10 mouse cellular contexts compared by ENCODE assay signal in the genomic region with DNA sequence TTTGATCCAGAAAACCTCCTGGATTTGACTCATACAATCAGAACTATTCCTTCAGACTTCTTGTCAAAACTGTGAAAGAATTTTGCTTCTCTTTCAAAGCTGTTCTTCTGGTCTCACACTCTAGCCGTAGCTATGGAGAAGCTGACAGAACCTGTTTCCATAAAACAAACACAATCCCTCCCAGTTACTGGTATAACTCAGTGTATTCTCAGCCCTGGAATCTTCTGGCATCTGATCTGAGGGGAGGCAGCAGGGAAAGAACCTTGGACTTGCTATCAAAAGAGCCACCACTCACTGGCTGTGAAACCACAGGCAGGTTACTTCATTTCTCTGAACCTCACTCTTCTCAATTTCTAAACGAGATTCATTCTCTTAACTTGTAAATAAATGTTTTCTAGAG. TPM values are rescaled to one million over a fixed set of nuclear protein-coding genes. Genes with fewer than 3 reads are reported as not detected.
DNase-seq lines count a peak whose midpoint lies in the region; ATAC-seq and TF ChIP-seq lines count a peak whose summit lies in the region.
"Had no signal": no experiment of that assay in that cellular context is flagged by ENCODE, and none has a peak within 500 bp of the region (broad histone marks: within the 10 kb centered on the region; RNA-seq: fewer than 3 reads in every experiment).

No protein-coding gene starts in this region.

- no peak for TF ChIP-seq POLR2A in liver, adult 2 months (IDR thresholded peaks at IDR 0.05; ENCODE audit: extremely low read depth, insufficient read depth, low read length)

- no peak overlapping the region for H3K4me2 ChIP-seq in forebrain, embryonic 12.5 days
- H3K4me2 ChIP-seq in forebrain, embryonic 14.5 days (ENCODE audit: low read length), result no peak overlapping the region; the same call in 1 of the 2 replicates
- peak overlapping the region; percentile 80 for H3K4me2 ChIP-seq in intestine, embryonic 14.5 days (ENCODE audit: low read length)
- H3K4me2 ChIP-seq in stomach, embryonic 14.5 days (replicated peaks; ENCODE audit: low read depth, low read length), result peak overlapping the region; percentile 81

- peaks cover 40% of the 10 kb centered on the region for H3K36me3 ChIP-seq in forebrain, embryonic 12.5 days (replicated peaks)
- H3K36me3 ChIP-seq in forebrain, embryonic 14.5 days (ENCODE audit: control insufficient read depth, insufficient read depth, low read length), result peaks cover 36% of the 10 kb centered on the region
- H3K36me3 ChIP-seq in liver, adult 2 months (ENCODE audit: control insufficient read depth, insufficient read depth, low read length), result peaks cover 14% of the 10 kb centered on the region
- H3K36me3 ChIP-seq in intestine, embryonic 14.5 days (ENCODE audit: control insufficient read depth, insufficient read depth, low read length), result peaks cover 45% of the 10 kb centered on the region
- peaks cover 28% of the 10 kb centered on the region for H3K36me3 ChIP-seq in stomach, embryonic 14.5 days (ENCODE audit: control insufficient read depth, insufficient read depth, low read length)

- TF ChIP-seq CTCF in liver, adult 2 months (IDR thresholded peaks at IDR 0.05; ENCODE audit: low read depth, low read length), result no peak

- H3K9ac ChIP-seq in forebrain, embryonic 12.5 days, result peak overlapping the region; percentile 1; the same call in 1 of the 2 replicates
- H3K9ac ChIP-seq in forebrain, embryonic 14.5 days (ENCODE audit: low read length), result no peak overlapping the region
- no peak overlapping the region for H3K9ac ChIP-seq in liver, adult 2 months (ENCODE audit: low read depth, low read length)
- H3K9ac ChIP-seq in intestine, embryonic 14.5 days (ENCODE audit: low read length), result peak overlapping the region; percentile 96; the same call in 1 of the 2 replicates
- 0 out of 2 replicates have a peak overlapping the region, but pooled peaks have one; percentile 1 for H3K9ac ChIP-seq in stomach, embryonic 14.5 days (replicated peaks; ENCODE audit: low read depth, low read length)

- H3K4me1 ChIP-seq in forebrain, embryonic 12.5 days, result peaks cover 42% of the 10 kb centered on the region
- H3K4me1 ChIP-seq in forebrain, embryonic 14.5 days (ENCODE audit: control insufficient read depth, insufficient read depth, low read length), result peaks cover 15% of the 10 kb centered on the region
- peaks cover 17% of the 10 kb centered on the region for H3K4me1 ChIP-seq in liver, adult 2 months (ENCODE audit: control insufficient read depth, insufficient read depth, low read length)
- H3K4me1 ChIP-seq in intestine, embryonic 14.5 days (replicated peaks; ENCODE audit: control insufficient read depth, insufficient read depth, low read length), result peaks cover 35% of the 10 kb centered on the region
- peaks cover 25% of the 10 kb centered on the region for H3K4me1 ChIP-seq in stomach, embryonic 14.5 days (ENCODE audit: control insufficient read depth, insufficient read depth, low read length)

- no peaks in the 10 kb centered on the region for H3K9me3 ChIP-seq in forebrain, embryonic 12.5 days
- no peaks in the 10 kb centered on the region for H3K9me3 ChIP-seq in forebrain, embryonic 14.5 days (replicated peaks; ENCODE audit: control insufficient read depth, low read length)
- H3K9me3 ChIP-seq in intestine, embryonic 14.5 days (ENCODE audit: control insufficient read depth, low read length), result no peaks in the 10 kb centered on the region
- H3K9me3 ChIP-seq in stomach, embryonic 14.5 days (ENCODE audit: control insufficient read depth, low read depth, low read length), result no peaks in the 10 kb centered on the region

- DNase-seq in forebrain, embryonic 14.5 days (ENCODE audit: low spot score), result no peak
- peak; percentile 64 for DNase-seq in liver, adult 2 months (ENCODE audit: extremely low read depth, low read depth, low spot score)
- no peak for DNase-seq in liver
- DNase-seq in intestine, embryonic 14.5 days (ENCODE audit: low spot score), result no peak
- no peak for DNase-seq in frontal cortex, adult 2 months (ENCODE audit: extremely low spot score in 1 of 2, low spot score in 1 of 2)
- no peak for DNase-seq in kidney, postnatal 14 days
- DNase-seq: cerebellum, postnatal 14 days; kidney, adult 2 months had no signal

- H3K79me2 ChIP-seq in liver, adult 2 months (ENCODE audit: control insufficient read depth, insufficient read depth, low read length), result peaks cover 14% of the 10 kb centered on the region; the same call in 1 of the 2 replicates

- H3K4me3 ChIP-seq in forebrain, embryonic 12.5 days (replicated peaks), result no peak overlapping the region
- H3K4me3 ChIP-seq in forebrain, embryonic 14.5 days (ENCODE audit: low read depth, low read length), result no peak overlapping the region
- H3K4me3 ChIP-seq in liver, adult 2 months (ENCODE audit: insufficient read depth, low read depth, low read length), result no peak overlapping the region
- H3K4me3 ChIP-seq in intestine, embryonic 14.5 days (ENCODE audit: low read depth, low read length), result 0 out of 2 replicates have a peak overlapping the region, but pooled peaks have one; percentile 91
- no peak overlapping the region for H3K4me3 ChIP-seq in stomach, embryonic 14.5 days (ENCODE audit: low read depth, low read length)

- ATAC-seq in forebrain, embryonic 12.5 days (ENCODE audit: low FRiP score), result no peak
- ATAC-seq in forebrain, embryonic 14.5 days, result no peak
- ATAC-seq in intestine, embryonic 14.5 days (replicated peaks; ENCODE audit: low FRiP score, low TSS enrichment, low read depth), result no peak
- no peak for ATAC-seq in stomach, embryonic 14.5 days (ENCODE audit: insufficient number of reproducible peaks, insufficient read depth, low FRiP score, low read depth)

- 54% methylated on average over 2 of the region's 2 CpGs for WGBS in forebrain, embryonic 12.5 days
- 64% methylated on average over 2 of the region's 2 CpGs for WGBS in forebrain, embryonic 14.5 days
- WGBS in liver, adult 2 months, result 19% methylated on average over 2 of the region's 2 CpGs
- 49% methylated on average over 2 of the region's 2 CpGs for WGBS in intestine, embryonic 14.5 days
- 52% methylated on average over 2 of the region's 2 CpGs for WGBS in stomach, embryonic 14.5 days

- no peak overlapping the region for H3K27ac ChIP-seq in forebrain, embryonic 12.5 days
- no peak overlapping the region for H3K27ac ChIP-seq in forebrain, embryonic 14.5 days (ENCODE audit: low read depth, low read length)
- no peak overlapping the region for H3K27ac ChIP-seq in liver, adult 2 months (replicated peaks; ENCODE audit: insufficient read depth, low read depth, low read length)
- H3K27ac ChIP-seq in intestine, embryonic 14.5 days (ENCODE audit: low read depth), result peak overlapping the region; percentile 94
- H3K27ac ChIP-seq in stomach, embryonic 14.5 days (ENCODE audit: low read length), result peak overlapping the region; percentile 95

- H3K27me3 ChIP-seq in forebrain, embryonic 12.5 days, result no peaks in the 10 kb centered on the region
- no peaks in the 10 kb centered on the region for H3K27me3 ChIP-seq in forebrain, embryonic 14.5 days (replicated peaks; ENCODE audit: control insufficient read depth, insufficient read depth, low read length)
- H3K27me3 ChIP-seq in liver, adult 2 months (ENCODE audit: control insufficient read depth, insufficient read depth, low read length), result no peaks in the 10 kb centered on the region
- H3K27me3 ChIP-seq in intestine, embryonic 14.5 days (replicated peaks; ENCODE audit: control insufficient read depth, insufficient read depth, low read length), result no peaks in the 10 kb centered on the region
- no peaks in the 10 kb centered on the region for H3K27me3 ChIP-seq in stomach, embryonic 14.5 days (ENCODE audit: control insufficient read depth, insufficient read depth, low read length)

RNA-seq across cellular contexts. Expression of a gene that starts 2.8 kb away (rescaled TPM):
- 21.4 and 28.7 TPM in 2 replicates for polyA plus RNA-seq in forebrain, embryonic 12.5 days (2016; fragmentation: Nextera tagmentation; extraction: Ambion mirVana)
- polyA plus RNA-seq in forebrain, embryonic 14.5 days (2014; fragmentation: Nextera tagmentation; extraction: Ambion mirVana), result 9.0 and 9.2 TPM in 2 replicates
- total RNA-seq in liver, adult 2 months (2014; rRNA removed), result 0.74 and 1.1 TPM in 2 replicates
- 1.5 and 1.7 TPM in 2 replicates for polyA plus RNA-seq in liver, adult 2 months (2012; rRNA removed)
- 45.1 and 49.2 TPM in 2 replicates for polyA plus RNA-seq in intestine, embryonic 14.5 days (2014; fragmentation: Nextera tagmentation; extraction: Ambion mirVana)
- polyA plus RNA-seq in stomach, embryonic 14.5 days (2014; fragmentation: Nextera tagmentation; extraction: Ambion mirVana), result 26.6 and 29.0 TPM in 2 replicates
- 4.4 and 4.9 TPM in 2 replicates for polyA plus RNA-seq in frontal cortex, adult 2 months (2012; rRNA removed)

RNA-seq across cellular contexts. Expression of a gene that starts 2.9 kb away (rescaled TPM):
- 6.5 and 7.6 TPM in 2 replicates for polyA plus RNA-seq in forebrain, embryonic 12.5 days (2016; fragmentation: Nextera tagmentation; extraction: Ambion mirVana)
- polyA plus RNA-seq in forebrain, embryonic 14.5 days (2014; fragmentation: Nextera tagmentation; extraction: Ambion mirVana), result 4.0 and 5.5 TPM in 2 replicates
- 6.9 and 10.1 TPM in 2 replicates for total RNA-seq in liver, adult 2 months (2014; rRNA removed)
- 8.4 and 14.2 TPM in 2 replicates for polyA plus RNA-seq in liver, adult 2 months (2012; rRNA removed)
- 14.1 and 15.1 TPM in 2 replicates for polyA plus RNA-seq in intestine, embryonic 14.5 days (2014; fragmentation: Nextera tagmentation; extraction: Ambion mirVana)
- polyA plus RNA-seq in stomach, embryonic 14.5 days (2014; fragmentation: Nextera tagmentation; extraction: Ambion mirVana), result 12.9 and 13.4 TPM in 2 replicates
- polyA plus RNA-seq in frontal cortex, adult 2 months (2012; rRNA removed), result 16.1 and 19.0 TPM in 2 replicates

RNA-seq across cellular contexts. Expression of a gene that starts 13.2 kb away (rescaled TPM):
- polyA plus RNA-seq in forebrain, embryonic 12.5 days (2016; fragmentation: Nextera tagmentation; extraction: Ambion mirVana), result 9.5 TPM in 2 replicates
- polyA plus RNA-seq in forebrain, embryonic 14.5 days (2014; fragmentation: Nextera tagmentation; extraction: Ambion mirVana), result 23.5 and 27.6 TPM in 2 replicates
- 0.37 and 0.47 TPM in 2 replicates for total RNA-seq in liver, adult 2 months (2014; rRNA removed)
- polyA plus RNA-seq in liver, adult 2 months (2012; rRNA removed), result 0.36 and 0.43 TPM in 2 replicates
- polyA plus RNA-seq in intestine, embryonic 14.5 days (2014; fragmentation: Nextera tagmentation; extraction: Ambion mirVana), result 9.6 and 11.3 TPM in 2 replicates
- polyA plus RNA-seq in stomach, embryonic 14.5 days (2014; fragmentation: Nextera tagmentation; extraction: Ambion mirVana), result 9.3 and 10.4 TPM in 2 replicates
- polyA plus RNA-seq in frontal cortex, adult 2 months (2012; rRNA removed), result 23.4 and 24.8 TPM in 2 replicates

RNA-seq across cellular contexts. Expression of a gene that starts 52.8 kb away (rescaled TPM):
- 11.4 and 11.9 TPM in 2 replicates for polyA plus RNA-seq in forebrain, embryonic 12.5 days (2016; fragmentation: Nextera tagmentation; extraction: Ambion mirVana)
- 14.2 and 15.8 TPM in 2 replicates for polyA plus RNA-seq in forebrain, embryonic 14.5 days (2014; fragmentation: Nextera tagmentation; extraction: Ambion mirVana)
- total RNA-seq in liver, adult 2 months (2014; rRNA removed), result 5.4 and 5.6 TPM in 2 replicates
- polyA plus RNA-seq in liver, adult 2 months (2012; rRNA removed), result 2.8 and 2.9 TPM in 2 replicates
- 5.5 and 6.6 TPM in 2 replicates for polyA plus RNA-seq in intestine, embryonic 14.5 days (2014; fragmentation: Nextera tagmentation; extraction: Ambion mirVana)
- polyA plus RNA-seq in stomach, embryonic 14.5 days (2014; fragmentation: Nextera tagmentation; extraction: Ambion mirVana), result 5.8 and 6.2 TPM in 2 replicates
- polyA plus RNA-seq in frontal cortex, adult 2 months (2012; rRNA removed), result 32.5 and 34.7 TPM in 2 replicates

Comparison
In these comparisons a context has a peak if more than half of its experiments do, and no peak if none do; other contexts are left out.
1. H3K9ac ChIP-seq: peak in forebrain, embryonic 12.5 days (single experiment), intestine, embryonic 14.5 days (single experiment) and stomach, embryonic 14.5 days (single experiment); none in forebrain, embryonic 14.5 days (single experiment) and liver, adult 2 months (single experiment).
2. H3K27ac ChIP-seq: peak in intestine, embryonic 14.5 days (single experiment) and stomach, embryonic 14.5 days (single experiment); none in forebrain, embryonic 12.5 days (single experiment), forebrain, embryonic 14.5 days (single experiment) and liver, adult 2 months (single experiment).
3. H3K4me2 ChIP-seq: peak in intestine, embryonic 14.5 days (single experiment) and stomach, embryonic 14.5 days (single experiment); none in forebrain, embryonic 12.5 days (single experiment) and forebrain, embryonic 14.5 days (single experiment).